Mouse (Mus musculus) layer of hippocampus, adult 11-12 months (tissue): ENCODE measurements around the gene Smg6.
A peak's percentile ranks its signal among the peaks of the same experiment; 100 is the strongest.

ENCODE experiments used
- DNase-seq: peaks from one replicate; pipeline ENCODE4 v3.0.0; 2022; ENCODE audit warnings: low spot score

The Smg6 gene

GRCm38 (mm10) chr11:74925577-74926387 lies at the start of gene Smg6, which contains the start of gene Srr:
TSS of gene Smg6 (plus strand) at chr11:74925823.
TSS of gene Srr (minus strand) at chr11:74925948.
- peak; percentile 91 for DNase-seq

- DNase-seq, result peak; percentile 73
These were observed 48.8 kb upstream of the Smg6 start for GRCm38 (mm10) chr11:74876801-74877200.

- no peak for DNase-seq
These were observed 44.6 kb upstream of the Smg6 start for GRCm38 (mm10) chr11:74880999-74881398.

GRCm38 (mm10) chr11:74881979-74882378 lies 43.6 kb upstream of the Smg6 start:
- DNase-seq, result peak; percentile 57

GRCm38 (mm10) chr11:74883098-74883497 lies 42.5 kb upstream of the Smg6 start:
- DNase-seq, result no peak

GRCm38 (mm10) chr11:74894619-74895018 lies 31.0 kb upstream of the Smg6 start:
- no peak for DNase-seq

GRCm38 (mm10) chr11:74895980-74896900 lies 29.4 kb upstream of the Smg6 start:
- peak; percentile 71 for DNase-seq

GRCm38 (mm10) chr11:74896901-74897677 lies 28.5 kb upstream of the Smg6 start, which contains the start of gene Sgsm2:
TSS of gene Sgsm2 (minus strand) at chr11:74897060.
- peak; percentile 65 for DNase-seq

- DNase-seq, result peak; percentile 92
These were observed 27.7 kb upstream of the Smg6 start, which contains the start of gene Tsr1 for GRCm38 (mm10) chr11:74897678-74898516. TSS of gene Tsr1 (plus strand) at chr11:74898071.

GRCm38 (mm10) chr11:74898517-74898827 lies 27.2 kb upstream of the Smg6 start:
- DNase-seq, result no peak

GRCm38 (mm10) chr11:74901555-74901954 lies 24.1 kb upstream of the Smg6 start:
- no peak for DNase-seq

- no peak for DNase-seq
These were observed 23.2 kb upstream of the Smg6 start for GRCm38 (mm10) chr11:74902416-74902815.

GRCm38 (mm10) chr11:74907850-74908249 lies 17.8 kb upstream of the Smg6 start:
- DNase-seq, result no peak

- DNase-seq, result no peak
These were observed 16.8 kb upstream of the Smg6 start for GRCm38 (mm10) chr11:74908618-74909399.

- no peak for DNase-seq
These were observed 15.6 kb upstream of the Smg6 start for GRCm38 (mm10) chr11:74909978-74910377.

GRCm38 (mm10) chr11:74912492-74912891 lies 13.1 kb upstream of the Smg6 start:
- DNase-seq, result no peak

GRCm38 (mm10) chr11:74919249-74919648 lies 6.4 kb upstream of the Smg6 start:
- DNase-seq, result no peak

GRCm38 (mm10) chr11:74924149-74924548 lies 1.5 kb upstream of the Smg6 start:
- no peak for DNase-seq

- DNase-seq, result no peak
These were observed 874 bp downstream of the Smg6 start for GRCm38 (mm10) chr11:74926388-74927005.

- DNase-seq, result no peak
These were observed 1.7 kb downstream of the Smg6 start for GRCm38 (mm10) chr11:74927236-74927725.
